In genomic region chr12:3825714-3826080, GRCm38 (mm10) we compare ENCODE assay signal across 9 mouse cellular contexts. TPM values are rescaled to one million over a fixed set of nuclear protein-coding genes. Genes with fewer than 3 reads are reported as not detected.
DNase-seq lines count a peak whose midpoint lies in the region; ATAC-seq lines count a peak whose summit lies in the region.
"Had no signal": no experiment of that assay in that cellular context is flagged by ENCODE, and none has a peak within 500 bp of the region (broad histone marks: within the 10 kb centered on the region; RNA-seq: fewer than 3 reads in every experiment).

No protein-coding gene starts in this region.

- WGBS in heart, embryonic 13.5 days = 29% methylated on average over 12 of the region's 12 CpGs
- WGBS in lung, embryonic 16.5 days = 40% methylated on average over 12 of the region's 12 CpGs
- 39% methylated on average over 12 of the region's 12 CpGs for WGBS in intestine, embryonic 16.5 days
- WGBS in stomach, embryonic 15.5 days = 27% methylated on average over 12 of the region's 12 CpGs

- no peak overlapping the region for H3K4me3 ChIP-seq in heart, embryonic 13.5 days
- H3K4me3 ChIP-seq in lung, embryonic 16.5 days (ENCODE audit: low read length) = no peak overlapping the region
- H3K4me3 ChIP-seq in intestine, embryonic 16.5 days (ENCODE audit: low read length) = no peak overlapping the region
- no peak overlapping the region for H3K4me3 ChIP-seq in stomach, embryonic 15.5 days (replicated peaks)

- H3K9ac ChIP-seq in heart, embryonic 13.5 days = no peak overlapping the region
- no peak overlapping the region; the same call in 1 of the 2 replicates for H3K9ac ChIP-seq in lung, embryonic 16.5 days (ENCODE audit: low read length)
- H3K9ac ChIP-seq in intestine, embryonic 16.5 days (ENCODE audit: low read depth, low read length) = no peak overlapping the region
- H3K9ac ChIP-seq in stomach, embryonic 15.5 days = no peak overlapping the region

- ATAC-seq in heart, embryonic 13.5 days (ENCODE audit: extremely low read depth, insufficient number of reproducible peaks, low FRiP score, low TSS enrichment) = no peak
- ATAC-seq in lung, embryonic 16.5 days (ENCODE audit: low read depth) = peak; percentile 38; the same call in 1 of the 2 replicates
- ATAC-seq in intestine, embryonic 16.5 days = peak; percentile 84
- ATAC-seq in stomach, embryonic 15.5 days (ENCODE audit: insufficient read depth, low FRiP score, low read depth) = peak; percentile 60; the same call in 1 of the 2 replicates

- peaks cover 66% of the 10 kb centered on the region for H3K4me1 ChIP-seq in heart, embryonic 13.5 days
- H3K4me1 ChIP-seq in lung, embryonic 16.5 days (replicated peaks; ENCODE audit: control insufficient read depth, insufficient read depth, low read length) = peaks cover 21% of the 10 kb centered on the region
- H3K4me1 ChIP-seq in intestine, embryonic 16.5 days (ENCODE audit: control insufficient read depth, insufficient read depth, low read length) = peaks cover 34% of the 10 kb centered on the region
- peaks cover 38% of the 10 kb centered on the region for H3K4me1 ChIP-seq in stomach, embryonic 15.5 days

- H3K27ac ChIP-seq in heart, embryonic 13.5 days (replicated peaks) = 0 out of 2 replicates have a peak overlapping the region, but pooled peaks have one; percentile 21
- no peak overlapping the region; the same call in 1 of the 2 replicates for H3K27ac ChIP-seq in lung, embryonic 16.5 days (ENCODE audit: low read length)
- H3K27ac ChIP-seq in intestine, embryonic 16.5 days (ENCODE audit: low read length) = no peak overlapping the region; the same call in 1 of the 2 replicates
- H3K27ac ChIP-seq in stomach, embryonic 15.5 days = peak overlapping the region; percentile 31; the same call in 1 of the 2 replicates

- DNase-seq in heart, adult 8-10 months (ENCODE audit: low spot score) = no peak
- DNase-seq in lung, postnatal 10 days = no peak
- DNase-seq in ovary, postnatal 14 days (ENCODE audit: low spot score) = no peak
- DNase-seq in adrenal gland, postnatal 10 days = no peak
- DNase-seq: cerebellum, adult 9-10 months had no signal

- no peaks in the 10 kb centered on the region for H3K27me3 ChIP-seq in heart, embryonic 13.5 days (replicated peaks)
- H3K27me3 ChIP-seq in lung, embryonic 16.5 days (ENCODE audit: control insufficient read depth, insufficient read depth, low read depth, low read length) = no peaks in the 10 kb centered on the region
- no peaks in the 10 kb centered on the region for H3K27me3 ChIP-seq in intestine, embryonic 16.5 days (replicated peaks; ENCODE audit: control insufficient read depth, insufficient read depth, low read length)
- H3K27me3 ChIP-seq in stomach, embryonic 15.5 days (replicated peaks) = no peaks in the 10 kb centered on the region

- H3K4me2 ChIP-seq in heart, embryonic 13.5 days = peak overlapping the region; percentile 30
- no peak overlapping the region for H3K4me2 ChIP-seq in lung, embryonic 16.5 days (ENCODE audit: low read depth, low read length)
- H3K4me2 ChIP-seq in intestine, embryonic 16.5 days (ENCODE audit: low read depth, low read length) = no peak overlapping the region; the same call in 1 of the 2 replicates
- H3K4me2 ChIP-seq in stomach, embryonic 15.5 days = no peak overlapping the region

- no peaks in the 10 kb centered on the region for H3K9me3 ChIP-seq in heart, embryonic 13.5 days
- no peaks in the 10 kb centered on the region for H3K9me3 ChIP-seq in lung, embryonic 16.5 days (ENCODE audit: control insufficient read depth, low read length)
- no peaks in the 10 kb centered on the region for H3K9me3 ChIP-seq in intestine, embryonic 16.5 days (ENCODE audit: control insufficient read depth, low read length)
- H3K9me3 ChIP-seq in stomach, embryonic 15.5 days = no peaks in the 10 kb centered on the region

- 0 out of 2 replicates have a peak, but pooled peaks cover 4% of the 10 kb centered on the region for H3K36me3 ChIP-seq in heart, embryonic 13.5 days
- H3K36me3 ChIP-seq in lung, embryonic 16.5 days (ENCODE audit: control insufficient read depth, insufficient read depth, low read length) = no peaks in the 10 kb centered on the region
- H3K36me3 ChIP-seq in intestine, embryonic 16.5 days (ENCODE audit: control insufficient read depth, insufficient read depth, low read length) = no peaks in the 10 kb centered on the region
- H3K36me3 ChIP-seq in stomach, embryonic 15.5 days = no peaks in the 10 kb centered on the region

RNA-seq across cellular contexts. Expression of gene Dnmt3a, which starts 19.9 kb away (rescaled TPM):
- 94.2 and 108 TPM in 2 replicates for polyA plus RNA-seq in heart, embryonic 13.5 days (2015; fragmentation: Nextera tagmentation; extraction: Ambion mirVana)
- 10 to 100 TPM; 46.0 to 59.4 (median 50.9) TPM for total RNA-seq in heart, adult 8-10 months (2022)
- polyA plus RNA-seq in lung, embryonic 16.5 days (2015; fragmentation: Nextera tagmentation; extraction: Ambion mirVana) = 64.2 and 77.3 TPM in 2 replicates
- polyA plus RNA-seq in intestine, embryonic 16.5 days (2015; fragmentation: Nextera tagmentation; extraction: Ambion mirVana) = 52.8 and 53.8 TPM in 2 replicates
- polyA plus RNA-seq in stomach, embryonic 15.5 days (2015; fragmentation: Nextera tagmentation; extraction: Ambion mirVana) = 126 and 133 TPM in 2 replicates
- 100 to 1,000 TPM in 1 of 2 experiments, 10 to 100 TPM in 1; 98.7 to 133 TPM for total RNA-seq in adrenal gland, postnatal 10 days (2021)

Comparison
In these comparisons a context has a peak if more than half of its experiments do, and no peak if none do; other contexts are left out.
1. H3K27ac ChIP-seq: peak in heart, embryonic 13.5 days (single experiment) and stomach, embryonic 15.5 days (single experiment); none in lung, embryonic 16.5 days (single experiment) and intestine, embryonic 16.5 days (single experiment).